Mouse (Mus musculus): ENCODE results near the gene Klk1b21.

GRCm38 (mm10) chr7:44077703-44078102 lies 24.4 kb upstream of the Klk1b21 start:
- TF ChIP-seq CTCF (IDR thresholded peaks at IDR 0.05; ENCODE audit: low read depth) (no peak), EP300 (optimal IDR thresholded peaks at IDR 0.05) (no peak)
